Mouse (Mus musculus) adrenal gland, adult (tissue): Measurements from ENCODE around the gene Auts2.

ENCODE experiments used
- DNase-seq, 2 experiments: peaks; one replicate each; pipeline ENCODE4 v3.0.0; 2022 to 2023; ENCODE audit warnings: low spot score in 1 of 2; ENCODE audit not compliant: inconsistent age in 2 of 2

Gene Auts2

DNA sequence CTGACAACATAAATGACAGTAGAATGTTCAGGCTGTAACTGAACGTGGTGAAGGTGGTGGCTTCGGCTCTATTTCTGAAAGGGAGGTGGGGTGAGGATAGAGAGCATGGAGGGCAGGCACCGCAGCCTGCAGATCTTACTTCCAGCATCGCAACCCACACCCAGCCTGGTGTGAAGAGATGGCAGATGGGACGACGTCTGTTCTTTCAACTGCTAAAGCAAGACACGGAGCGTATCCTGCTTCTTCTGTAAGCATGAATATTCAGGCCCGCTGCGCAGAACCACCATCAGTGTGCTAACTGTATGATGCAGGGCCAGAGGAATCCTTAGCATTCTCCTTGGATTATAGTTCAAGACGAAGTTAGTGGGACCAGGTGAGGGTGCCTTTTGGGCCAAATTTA lies 513.5 kb downstream of the Auts2 start:
- DNase-seq, result no peak

- no peak for DNase-seq
These were observed 514.1 kb downstream of the Auts2 start for GRCm38 (mm10) chr5:132029038-132029437.

- DNase-seq, result no peak
These were observed 515.2 kb downstream of the Auts2 start for GRCm38 (mm10) chr5:132027859-132028498.

GRCm38 (mm10) chr5:132013296-132013695 lies 529.8 kb downstream of the Auts2 start:
- DNase-seq, result no peak

- DNase-seq, result no peak
These were observed 531.3 kb downstream of the Auts2 start for GRCm38 (mm10) chr5:132011795-132012194.

DNA sequence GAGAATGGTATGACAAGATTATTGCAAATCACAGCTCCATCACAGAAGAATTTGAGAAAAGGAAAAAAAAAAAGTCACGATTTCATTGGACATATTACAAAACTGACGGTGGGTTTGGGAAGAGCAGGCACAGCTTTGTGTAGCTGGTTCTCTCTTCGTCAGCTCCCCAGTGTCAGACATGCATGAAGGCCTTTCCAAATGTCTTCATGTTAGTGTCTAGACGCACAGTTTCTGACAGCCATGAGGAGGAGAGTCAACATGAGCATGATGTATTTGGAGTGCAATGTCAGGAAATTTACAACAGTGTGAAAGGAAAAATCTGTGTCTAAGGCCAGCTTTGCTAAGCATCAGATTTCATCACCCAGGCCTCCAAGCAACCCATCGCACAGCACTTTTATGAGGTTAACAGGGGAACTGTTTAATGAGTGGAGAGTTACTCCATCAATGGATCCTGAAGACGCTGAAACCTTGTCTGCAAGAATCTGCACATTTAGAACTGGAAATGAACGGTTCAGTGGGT lies 534.4 kb downstream of the Auts2 start:
- DNase-seq, result no peak

DNA sequence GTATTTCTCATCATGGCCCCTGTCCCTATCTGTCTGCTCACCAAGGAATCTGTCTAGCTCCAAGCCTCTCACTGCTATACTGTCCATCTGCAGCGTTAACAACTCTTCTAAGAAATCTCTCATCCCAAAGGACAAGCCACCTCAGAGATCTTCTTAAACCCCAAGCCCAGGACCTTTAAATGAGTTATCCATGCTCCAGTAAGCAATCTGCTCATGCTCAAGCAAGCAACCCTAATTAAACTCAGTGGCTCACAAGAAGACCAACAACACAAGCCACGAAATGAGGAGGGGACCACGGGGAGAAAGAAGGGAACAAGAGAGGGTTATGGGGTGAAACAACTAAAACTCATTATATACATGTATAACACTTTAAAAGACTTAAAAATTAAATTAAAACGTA lies 535.2 kb downstream of the Auts2 start:
- DNase-seq, result no peak

- DNase-seq, result no peak
These were observed 550.4 kb downstream of the Auts2 start for GRCm38 (mm10) chr5:131992681-131993211.

GRCm38 (mm10) chr5:131992268-131992667 lies 550.9 kb downstream of the Auts2 start:
- no peak for DNase-seq

- DNase-seq, result no peak
These were observed 552.6 kb downstream of the Auts2 start for GRCm38 (mm10) chr5:131990532-131990931.

- DNase-seq, result no peak
These were observed 561.7 kb downstream of the Auts2 start for GRCm38 (mm10) chr5:131981451-131981850.

- no peak for DNase-seq
These were observed 564.2 kb downstream of the Auts2 start for GRCm38 (mm10) chr5:131978939-131979338.

GRCm38 (mm10) chr5:131977497-131977896 lies 565.6 kb downstream of the Auts2 start:
- peak in 1 of 2 experiments; percentile 39 for DNase-seq

DNA sequence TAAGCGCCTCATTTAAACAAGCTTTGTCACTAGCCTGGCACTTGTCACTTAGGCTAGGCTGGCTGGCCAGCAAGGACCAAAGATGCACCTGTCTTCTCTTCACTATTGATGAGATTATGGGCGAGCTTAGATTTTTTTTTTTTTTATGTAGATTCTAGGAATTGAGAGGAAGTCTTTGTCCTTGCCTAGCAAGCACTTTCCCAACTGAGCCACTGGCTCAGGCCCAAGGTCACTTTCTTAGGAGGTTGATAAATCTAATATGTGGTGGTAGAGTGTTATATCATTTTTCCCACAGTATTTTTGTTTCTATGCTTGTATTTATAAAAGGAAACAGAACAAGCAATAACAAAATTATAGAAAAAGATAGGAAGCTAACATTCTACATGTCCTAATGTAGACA lies 571.2 kb downstream of the Auts2 start:
- peak; percentile 36 to 88 for DNase-seq

- no peak for DNase-seq
These were observed 577.6 kb downstream of the Auts2 start for GRCm38 (mm10) chr5:131965499-131965898.

DNA sequence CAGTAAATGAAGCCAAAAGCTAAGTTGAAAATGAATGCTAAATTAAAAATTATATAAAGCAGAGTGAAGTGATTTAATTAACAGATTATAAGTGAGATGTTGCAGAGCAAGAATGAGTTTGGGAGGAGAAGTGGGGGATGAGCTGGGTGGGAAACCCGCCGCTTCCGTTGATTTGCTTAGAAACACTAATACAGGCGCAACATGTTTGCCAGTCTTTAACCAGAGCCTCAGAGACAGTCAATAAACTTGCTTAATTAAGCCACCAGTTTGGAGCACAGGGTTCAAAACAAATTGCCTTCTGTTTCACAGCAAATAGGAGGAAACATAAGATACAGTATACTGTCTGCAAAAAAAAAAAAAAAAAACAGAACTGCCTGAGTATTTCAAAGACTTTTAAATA lies 579.6 kb downstream of the Auts2 start:
- DNase-seq, result no peak

DNA sequence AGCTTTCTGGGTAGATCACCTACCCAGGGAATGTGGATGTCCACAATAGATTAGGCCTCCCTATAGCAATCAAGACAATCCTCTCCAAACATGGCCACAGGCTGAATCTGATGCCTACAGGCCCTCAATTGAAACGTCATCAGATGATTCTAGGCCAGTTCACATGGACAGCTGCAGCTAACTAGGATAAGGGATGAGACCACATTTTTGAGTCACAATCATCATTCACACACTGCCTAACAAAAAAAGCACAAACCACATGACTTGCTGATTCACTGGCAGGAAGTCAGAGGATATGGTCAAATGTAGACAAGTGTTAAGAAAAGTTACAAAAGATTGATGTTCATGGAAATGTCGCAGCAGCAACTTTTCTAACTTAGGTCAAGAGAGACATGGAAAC lies 581.3 kb downstream of the Auts2 start:
- peak in 1 of 2 experiments; percentile 63 for DNase-seq

DNA sequence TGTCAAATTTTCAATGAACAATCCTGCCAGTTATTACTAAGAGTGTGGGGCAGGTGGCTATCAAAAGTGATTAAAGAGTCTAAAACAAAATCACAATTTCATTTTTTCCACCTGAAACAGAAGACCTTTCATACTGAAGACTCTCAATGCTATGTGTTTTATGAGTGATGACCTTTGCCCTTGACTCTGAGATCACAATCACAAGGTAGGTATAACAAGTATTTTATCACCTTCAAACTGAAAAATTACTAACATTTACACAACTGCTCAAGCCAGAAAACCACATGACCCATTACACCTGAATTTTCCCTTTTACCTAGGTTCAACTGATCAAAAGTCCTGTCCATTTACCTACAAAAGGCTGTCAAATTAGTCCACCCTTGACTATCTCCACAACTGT lies 582.7 kb downstream of the Auts2 start:
- DNase-seq, result no peak

GRCm38 (mm10) chr5:131956998-131957397 lies 586.1 kb downstream of the Auts2 start:
- no peak for DNase-seq

DNA sequence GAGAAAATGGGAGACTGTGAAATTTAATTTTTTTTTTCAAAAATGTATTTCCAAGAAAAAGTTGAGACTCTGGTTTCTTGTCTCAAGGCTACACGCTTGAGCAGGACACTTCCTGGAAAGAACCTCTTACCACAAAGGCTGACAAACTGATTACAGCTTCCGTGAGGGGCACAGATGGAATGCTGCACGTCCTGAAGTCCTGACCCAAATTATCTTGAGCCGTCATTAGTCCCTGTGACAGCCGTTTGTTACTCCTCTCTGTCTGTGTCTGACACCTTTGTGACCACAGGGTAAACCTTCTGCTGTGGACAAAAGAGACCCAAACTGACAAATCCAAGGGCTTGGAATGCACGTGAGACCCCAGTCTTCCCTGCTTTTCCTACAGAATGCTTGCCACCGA lies 587.1 kb downstream of the Auts2 start:
- no peak for DNase-seq

- DNase-seq, result no peak
These were observed 587.7 kb downstream of the Auts2 start for GRCm38 (mm10) chr5:131955227-131956016.

DNA sequence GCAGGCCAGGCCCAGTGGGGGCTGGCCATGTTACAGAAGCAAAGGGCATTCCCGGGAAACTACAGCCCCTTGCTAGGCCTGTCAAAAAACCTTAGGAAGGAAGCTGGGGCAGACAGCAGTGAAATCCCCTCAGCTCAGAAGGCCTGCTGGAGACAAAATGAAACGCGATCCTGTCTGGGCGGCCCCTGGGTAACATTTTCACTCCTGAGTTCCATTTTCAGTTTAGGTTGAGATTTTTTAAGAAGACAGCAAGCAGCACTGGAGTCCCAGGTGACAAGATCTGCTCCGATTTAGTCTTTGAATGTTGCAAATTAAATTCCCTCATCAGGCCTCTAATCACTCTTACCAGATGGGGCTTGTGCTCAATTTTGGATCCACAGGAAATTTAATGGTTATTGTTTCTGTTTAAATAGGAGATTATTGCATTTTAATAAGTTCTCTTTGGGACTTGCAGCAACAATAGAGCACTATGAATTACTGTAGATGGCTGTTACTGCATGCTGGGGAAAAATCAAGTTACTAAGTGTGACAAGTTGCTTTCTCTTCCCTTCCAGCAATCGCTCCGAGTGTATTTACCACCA lies 594.5 kb downstream of the Auts2 start:
- DNase-seq, result no peak
